ENCODE assay signal across 32 mouse cellular contexts in genomic region chr4:105840386-105840785, GRCm38 (mm10). TPM values are rescaled to one million over a fixed set of nuclear protein-coding genes. Genes with fewer than 3 reads are reported as not detected.
A peak's percentile ranks its signal among the peaks of the same experiment; 100 is the strongest.
DNase-seq lines count a peak whose midpoint lies in the region; ATAC-seq and TF ChIP-seq lines count a peak whose summit lies in the region.
"Had no signal": no experiment of that assay in that cellular context is flagged by ENCODE, and none has a peak within 500 bp of the region (broad histone marks: within the 10 kb centered on the region; RNA-seq: fewer than 3 reads in every experiment).

No protein-coding gene starts in this region.

- H3K4me2 ChIP-seq in kidney, embryonic 14.5 days (replicated peaks; ENCODE audit: low read depth, low read length), result no peak overlapping the region
- H3K4me2 ChIP-seq in kidney, postnatal 0 days (ENCODE audit: low read length), result no peak overlapping the region
- H3K4me2 ChIP-seq: forebrain, embryonic 13.5 days; heart, embryonic 11.5 days; hindbrain, embryonic 13.5 days had no signal

- ATAC-seq in kidney, embryonic 14.5 days (ENCODE audit: low FRiP score, low TSS enrichment), result peak; percentile 15; the same call in 1 of the 2 replicates
- ATAC-seq in kidney, postnatal 0 days (replicated peaks; ENCODE audit: low FRiP score, low read depth), result peak; percentile 52; the same call in 1 of the 2 replicates
- ATAC-seq: forebrain, embryonic 13.5 days; forebrain, embryonic 16.5 days; hindbrain, embryonic 16.5 days; Patski had no signal

- 48% methylated on average over 9 of the region's 9 CpGs for WGBS in kidney, embryonic 14.5 days
- 44% methylated on average over 9 of the region's 9 CpGs for WGBS in kidney, postnatal 0 days

- no peaks in the 10 kb centered on the region for H3K9me3 ChIP-seq in kidney, embryonic 14.5 days (ENCODE audit: control insufficient read depth, low read length)
- no peaks in the 10 kb centered on the region for H3K9me3 ChIP-seq in kidney, postnatal 0 days (replicated peaks; ENCODE audit: low read length)
- H3K9me3 ChIP-seq: forebrain, embryonic 10.5 days; forebrain, embryonic 13.5 days; hindbrain, embryonic 10.5 days; hindbrain, embryonic 13.5 days had no signal

- no peak overlapping the region for H3K27ac ChIP-seq in kidney, embryonic 14.5 days (ENCODE audit: low read depth, low read length)
- H3K27ac ChIP-seq in kidney, postnatal 0 days, result no peak overlapping the region
- H3K27ac ChIP-seq: forebrain, embryonic 10.5 days; forebrain, embryonic 13.5 days; hindbrain, embryonic 10.5 days; hindbrain, embryonic 13.5 days had no signal

- H3K36me3 ChIP-seq in kidney, embryonic 14.5 days (ENCODE audit: control insufficient read depth, insufficient read depth, low read length), result no peaks in the 10 kb centered on the region
- no peaks in the 10 kb centered on the region for H3K36me3 ChIP-seq in kidney, postnatal 0 days (ENCODE audit: insufficient read depth, low read length)
- H3K36me3 ChIP-seq: forebrain, embryonic 10.5 days; G1E; hindbrain, embryonic 10.5 days; hindbrain, embryonic 13.5 days had no signal

- no peaks in the 10 kb centered on the region for H3K27me3 ChIP-seq in kidney, embryonic 14.5 days (ENCODE audit: control insufficient read depth, insufficient read depth, low read length)
- no peaks in the 10 kb centered on the region for H3K27me3 ChIP-seq in kidney, postnatal 0 days (ENCODE audit: insufficient read depth, low read length)
- H3K27me3 ChIP-seq: forebrain, embryonic 13.5 days; hindbrain, embryonic 13.5 days; Patski had no signal

- no peak for TF ChIP-seq CTCF in kidney, postnatal 0 days (IDR thresholded peaks at IDR 0.05; ENCODE audit: low read depth)

- DNase-seq in kidney, adult 8-10 months, result no peak
- DNase-seq in kidney, postnatal 0 days (ENCODE audit: low spot score), result peak; percentile 52
- DNase-seq in kidney, adult 9 months, result no peak
- peak; percentile 1 for DNase-seq in retina, embryonic 14.5 days (ENCODE audit: low spot score)
- DNase-seq in retina, postnatal 1 day, result no peak
- peak; percentile 31 to 58 for DNase-seq in kidney, postnatal 4 days
- no peak for DNase-seq in right cerebral cortex, postnatal 14 days
- DNase-seq: adrenal gland, adult 2 months; adrenal gland, postnatal 14 days; B cell, adult 2 months; cerebellum, adult 11 months; cerebellum, adult 2 months; cerebellum, postnatal 10 days; cerebellum, postnatal 36 days; embryo, embryonic 11 days; gastrocnemius, postnatal 10 days; gastrocnemius, postnatal 36 days had no signal

- H3K4me3 ChIP-seq in kidney, embryonic 14.5 days (ENCODE audit: low read length), result no peak overlapping the region
- H3K4me3 ChIP-seq in kidney, postnatal 0 days (replicated peaks; ENCODE audit: low read depth, low read length), result no peak overlapping the region
- H3K4me3 ChIP-seq: forebrain, embryonic 10.5 days; forebrain, embryonic 13.5 days; hindbrain, embryonic 10.5 days; hindbrain, embryonic 13.5 days had no signal

- peaks cover 15% of the 10 kb centered on the region for H3K4me1 ChIP-seq in kidney, embryonic 14.5 days (ENCODE audit: control insufficient read depth, insufficient read depth, low read length)
- no peaks in the 10 kb centered on the region for H3K4me1 ChIP-seq in kidney, postnatal 0 days (replicated peaks; ENCODE audit: insufficient read depth, low read length)
- H3K4me1 ChIP-seq: forebrain, embryonic 13.5 days; hindbrain, embryonic 10.5 days; hindbrain, embryonic 13.5 days had no signal

- H3K9ac ChIP-seq in kidney, embryonic 14.5 days (ENCODE audit: low read depth, low read length), result no peak overlapping the region
- H3K9ac ChIP-seq in kidney, postnatal 0 days (ENCODE audit: low read depth, low read length), result no peak overlapping the region
- H3K9ac ChIP-seq: forebrain, embryonic 13.5 days; hindbrain, embryonic 13.5 days had no signal

RNA-seq across cellular contexts. Expression of gene Gm12728, which starts 50.7 kb away (rescaled TPM):
- polyA plus RNA-seq in kidney, embryonic 14.5 days (2014; fragmentation: Nextera tagmentation; extraction: Ambion mirVana), result 1.2 TPM in 1 of 2 replicates, not detected in the other
- not detected in 2 replicates for polyA plus RNA-seq in kidney, postnatal 0 days (2015; fragmentation: Nextera tagmentation; extraction: Ambion mirVana)
- polyA plus RNA-seq: adrenal gland, adult 2 months; cerebellum, adult 2 months; cortical plate, adult 2 months; embryonic facial prominence, embryonic 11.5 days; embryonic facial prominence, embryonic 14.5 days; forebrain, embryonic 10.5 days; forebrain, embryonic 13.5 days; forebrain, embryonic 16.5 days; G1E; heart, embryonic 11.5 days; heart, embryonic 14.5 days; heart, postnatal 0 days; hindbrain, embryonic 16.5 days had no signal

Comparison
In these comparisons a context has a peak if more than half of its experiments do, and no peak if none do; other contexts are left out.
1. DNase-seq: peak in kidney, postnatal 0 days (single experiment), retina, embryonic 14.5 days (single experiment) and kidney, postnatal 4 days (2 of 2); none in kidney, adult 8-10 months (0 of 2), kidney, adult 9 months (single experiment), retina, postnatal 1 day (single experiment) and right cerebral cortex, postnatal 14 days (single experiment).